In the genomic region with DNA sequence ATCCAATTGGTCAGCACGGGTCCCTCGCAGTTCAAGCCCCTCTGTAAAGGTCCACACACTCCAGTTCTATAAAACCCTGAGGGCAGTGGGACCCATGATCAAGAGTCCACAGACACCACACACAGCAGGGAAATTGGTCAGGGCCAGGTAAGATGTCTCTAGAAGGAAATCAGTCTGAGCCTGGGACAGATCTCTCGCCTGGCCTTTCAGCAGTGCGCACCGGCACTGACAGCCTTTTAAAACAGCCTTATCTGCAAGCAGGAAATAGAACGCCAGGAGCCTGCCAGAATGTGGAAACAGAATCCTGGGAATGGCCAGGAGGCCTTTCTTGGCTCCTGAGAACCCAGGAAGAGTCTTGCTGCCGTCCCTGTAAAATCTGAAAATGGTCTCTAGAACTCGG, we compare ENCODE assay signal across 25 mouse cellular contexts. TPM values are rescaled to one million over a fixed set of nuclear protein-coding genes. Genes with fewer than 3 reads are reported as not detected.
DNase-seq lines count a peak whose midpoint lies in the region; ATAC-seq and TF ChIP-seq lines count a peak whose summit lies in the region.
"Had no signal": no experiment of that assay in that cellular context is flagged by ENCODE, and none has a peak within 500 bp of the region (broad histone marks: within the 10 kb centered on the region; RNA-seq: fewer than 3 reads in every experiment).

No protein-coding gene starts in this region.

- intact Hi-C loops in gastrocnemius, adult 2 months (cut with DNase I): no loop called here

- H3K9ac ChIP-seq in heart, embryonic 11.5 days (ENCODE audit: low read depth, low read length): peak overlapping the region; percentile 52; the same call in 1 of the 2 replicates
- H3K9ac ChIP-seq in heart, embryonic 16.5 days (ENCODE audit: low read length): no peak overlapping the region
- no peak overlapping the region for H3K9ac ChIP-seq in liver, embryonic 12.5 days
- H3K9ac ChIP-seq: hindbrain, embryonic 12.5 days; limb, embryonic 13.5 days; liver, postnatal 0 days; neural tube, embryonic 12.5 days had no signal

- no peaks in the 10 kb centered on the region for H3K9me3 ChIP-seq in E14TG2a.4 (ENCODE audit: low read length)
- H3K9me3 ChIP-seq in heart, embryonic 11.5 days (replicated peaks; ENCODE audit: control insufficient read depth, low read length): no peaks in the 10 kb centered on the region
- no peaks in the 10 kb centered on the region; the same call in 1 of the 2 replicates for H3K9me3 ChIP-seq in heart, embryonic 16.5 days (replicated peaks; ENCODE audit: control insufficient read depth, low read length)
- H3K9me3 ChIP-seq in liver, embryonic 12.5 days (replicated peaks): peaks cover 3% of the 10 kb centered on the region; the same call in 1 of the 2 replicates
- H3K9me3 ChIP-seq: hindbrain, embryonic 12.5 days; limb, embryonic 13.5 days; neural tube, embryonic 12.5 days had no signal

- 24% methylated on average over 8 of the region's 8 CpGs for WGBS in heart, embryonic 11.5 days (ENCODE audit: insufficient replicate concordance)
- WGBS in heart, embryonic 16.5 days: 21% methylated on average over 8 of the region's 8 CpGs
- whole genome bisulfite sequencing in liver, embryonic 12.5 days (ENCODE audit: insufficient replicate concordance): 58% methylated on average over 8 of the region's 8 CpGs

- H3K27me3 ChIP-seq in E14TG2a.4 (ENCODE audit: insufficient read depth, low read length): no peaks in the 10 kb centered on the region; the same call in 1 of the 2 replicates
- no peaks in the 10 kb centered on the region for H3K27me3 ChIP-seq in heart, embryonic 11.5 days (ENCODE audit: control insufficient read depth, insufficient read depth, low read length)
- H3K27me3 ChIP-seq in heart, embryonic 16.5 days (ENCODE audit: control insufficient read depth, insufficient read depth, low read length): no peaks in the 10 kb centered on the region
- H3K27me3 ChIP-seq in liver, embryonic 12.5 days (replicated peaks): peaks cover 5% of the 10 kb centered on the region; the same call in 1 of the 2 replicates
- H3K27me3 ChIP-seq: hindbrain, embryonic 12.5 days; limb, embryonic 13.5 days; neural tube, embryonic 12.5 days had no signal

- no peaks in the 10 kb centered on the region for H3K36me3 ChIP-seq in E14TG2a.4 (ENCODE audit: insufficient read depth, low read length)
- no peaks in the 10 kb centered on the region for H3K36me3 ChIP-seq in heart, embryonic 11.5 days (ENCODE audit: control insufficient read depth, insufficient read depth, low read length)
- H3K36me3 ChIP-seq in heart, embryonic 16.5 days (ENCODE audit: control insufficient read depth, insufficient read depth): no peaks in the 10 kb centered on the region
- no peaks in the 10 kb centered on the region for H3K36me3 ChIP-seq in liver, embryonic 12.5 days
- H3K36me3 ChIP-seq: hindbrain, embryonic 12.5 days; limb, embryonic 13.5 days; neural tube, embryonic 12.5 days had no signal

- DNase-seq in gastrocnemius, adult 2 months: no peak
- DNase-seq in gastrocnemius, postnatal 25 days: no peak
- no peak for DNase-seq in kidney, postnatal 10 days
- DNase-seq in adrenal gland, postnatal 10 days: no peak
- DNase-seq: adrenal gland, postnatal 36 days; cerebellum, adult 2 months; cerebellum, postnatal 14 days; liver, postnatal 0 days; lung, postnatal 36 days; right cerebral cortex, adult 18-20 months; thymus, adult 2 months; thymus, postnatal 36 days had no signal

- no peak overlapping the region for H3K4me3 ChIP-seq in gastrocnemius, adult 2 months
- H3K4me3 ChIP-seq in E14TG2a.4 (replicated peaks; ENCODE audit: low read length): peak overlapping the region; percentile 52; the same call in 1 of the 2 replicates
- no peak overlapping the region for H3K4me3 ChIP-seq in heart, embryonic 11.5 days (ENCODE audit: low read depth, low read length)
- no peak overlapping the region for H3K4me3 ChIP-seq in heart, embryonic 16.5 days (ENCODE audit: low read length)
- H3K4me3 ChIP-seq in liver, embryonic 12.5 days: no peak overlapping the region
- H3K4me3 ChIP-seq: hindbrain, embryonic 12.5 days; limb, embryonic 13.5 days; myocyte; neural tube, embryonic 12.5 days had no signal

- ATAC-seq in heart, embryonic 11.5 days (replicated peaks; ENCODE audit: insufficient number of reproducible peaks, low FRiP score, low TSS enrichment): no peak
- ATAC-seq in heart, embryonic 16.5 days (replicated peaks; ENCODE audit: extremely low read depth, insufficient read depth, low FRiP score): 0 out of 2 replicates have a peak, but pooled peaks have one; percentile 32
- no peak for ATAC-seq in liver, embryonic 12.5 days
- ATAC-seq: forebrain, embryonic 14.5 days; intestine, embryonic 16.5 days; liver, postnatal 0 days had no signal

- peak overlapping the region; percentile 9; the same call in 1 of the 2 replicates for H3K4me2 ChIP-seq in heart, embryonic 11.5 days
- H3K4me2 ChIP-seq in heart, embryonic 16.5 days (ENCODE audit: low read depth, low read length): no peak overlapping the region
- H3K4me2 ChIP-seq in liver, embryonic 12.5 days: no peak overlapping the region
- H3K4me2 ChIP-seq: hindbrain, embryonic 12.5 days; limb, embryonic 13.5 days; liver, embryonic 11.5 days; midbrain, embryonic 11.5 days; neural tube, embryonic 12.5 days had no signal

- peaks cover 23% of the 10 kb centered on the region for H3K4me1 ChIP-seq in E14TG2a.4 (replicated peaks; ENCODE audit: low read depth, low read length)
- H3K4me1 ChIP-seq in heart, embryonic 11.5 days (ENCODE audit: control insufficient read depth, insufficient read depth, low read length): peaks cover 16% of the 10 kb centered on the region
- peaks cover 11% of the 10 kb centered on the region for H3K4me1 ChIP-seq in heart, embryonic 16.5 days (ENCODE audit: control insufficient read depth, insufficient read depth, low read length)
- H3K4me1 ChIP-seq in liver, embryonic 12.5 days: peaks cover 13% of the 10 kb centered on the region; the same call in 1 of the 2 replicates
- H3K4me1 ChIP-seq: hindbrain, embryonic 12.5 days; limb, embryonic 13.5 days; neural tube, embryonic 12.5 days had no signal

- peak overlapping the region; percentile 12; the same call in 1 of the 2 replicates for H3K27ac ChIP-seq in gastrocnemius, adult 2 months
- peak overlapping the region; percentile 25 for H3K27ac ChIP-seq in heart, embryonic 11.5 days (ENCODE audit: low read depth, low read length)
- peak overlapping the region; percentile 43 for H3K27ac ChIP-seq in heart, embryonic 16.5 days (ENCODE audit: low read length)
- H3K27ac ChIP-seq in liver, embryonic 12.5 days: no peak overlapping the region
- H3K27ac ChIP-seq: hindbrain, embryonic 12.5 days; limb, embryonic 13.5 days; neural tube, embryonic 12.5 days had no signal

- no peak for TF ChIP-seq CTCF in gastrocnemius, adult 2 months (IDR thresholded peaks at IDR 0.05)
- TF ChIP-seq CTCF in E14TG2a.4 (conservative IDR thresholded peaks at IDR 0.05; ENCODE audit: low read length): no peak

RNA-seq across cellular contexts. Expression of gene Galnt15, which starts 27.0 kb away (rescaled TPM):
- 10 to 100 TPM in 1 of 2 experiments, 1 to 10 TPM in 1; 3.8 to 10.4 TPM for total RNA-seq in gastrocnemius, adult 2 months (2021)
- total RNA-seq in gastrocnemius, postnatal 25 days (2021): 1 to 10 TPM; 3.2 to 6.9 TPM
- 0.15 and 0.19 TPM in 2 replicates for polyA plus RNA-seq in heart, embryonic 11.5 days (2014; fragmentation: Nextera tagmentation; extraction: Ambion mirVana)
- polyA plus RNA-seq in heart, embryonic 16.5 days (2015; fragmentation: Nextera tagmentation; extraction: Ambion mirVana): 0.30 and 0.51 TPM in 2 replicates
- polyA plus RNA-seq in liver, embryonic 12.5 days (2016; fragmentation: Nextera tagmentation; extraction: Ambion mirVana): 0.02 TPM in 1 of 2 replicates, not detected in the other
- total RNA-seq in adrenal gland, postnatal 10 days (2021): 10 to 100 TPM; 10.2 to 10.6 TPM
- total RNA-seq: megakaryocyte, adult 5-6 weeks had no signal
- polyA plus RNA-seq: liver, embryonic 11.5 days; myocyte had no signal

RNA-seq across cellular contexts. Expression of gene Oxnad1, which starts 29.4 kb away (rescaled TPM):
- total RNA-seq in gastrocnemius, adult 2 months (2021): 10 to 100 TPM; 17.4 to 29.0 TPM
- 10 to 100 TPM; 21.9 to 22.9 TPM for total RNA-seq in gastrocnemius, postnatal 25 days (2021)
- 25.6 and 31.9 TPM in 2 replicates for polyA plus RNA-seq in heart, embryonic 11.5 days (2014; fragmentation: Nextera tagmentation; extraction: Ambion mirVana)
- 44.4 and 51.6 TPM in 2 replicates for polyA plus RNA-seq in heart, embryonic 16.5 days (2015; fragmentation: Nextera tagmentation; extraction: Ambion mirVana)
- polyA plus RNA-seq in liver, embryonic 12.5 days (2016; fragmentation: Nextera tagmentation; extraction: Ambion mirVana): 18.9 and 21.8 TPM in 2 replicates
- 10 to 100 TPM; 49.9 to 59.8 TPM for total RNA-seq in adrenal gland, postnatal 10 days (2021)

RNA-seq across cellular contexts. Expression of gene Dph3, which starts 29.7 kb away (rescaled TPM):
- total RNA-seq in gastrocnemius, adult 2 months (2021): 100 to 1,000 TPM; 110 to 122 TPM
- total RNA-seq in gastrocnemius, postnatal 25 days (2021): 100 to 1,000 TPM; 107 to 108 TPM
- 94.3 and 99.3 TPM in 2 replicates for polyA plus RNA-seq in heart, embryonic 11.5 days (2014; fragmentation: Nextera tagmentation; extraction: Ambion mirVana)
- polyA plus RNA-seq in heart, embryonic 16.5 days (2015; fragmentation: Nextera tagmentation; extraction: Ambion mirVana): 71.6 and 73.3 TPM in 2 replicates
- 107 and 117 TPM in 2 replicates for polyA plus RNA-seq in liver, embryonic 12.5 days (2016; fragmentation: Nextera tagmentation; extraction: Ambion mirVana)
- 10 to 100 TPM; 63.0 to 64.2 TPM for total RNA-seq in adrenal gland, postnatal 10 days (2021)
